Mouse (Mus musculus) hindbrain, postnatal 0 days (tissue): Measurements from ENCODE around the gene Hacd1. TPM values are rescaled to one million over a fixed set of nuclear protein-coding genes. Genes with fewer than 3 reads are reported as not detected.

Source experiments
- ATAC-seq: fragments of 200-750 bp; cut with Nextera tagmentation; 2 replicates; pipeline ENCODE4 v1.8.0; 2017; ENCODE audit warnings: mild to moderate bottlenecking, moderate TSS enrichment, moderate library complexity
- DNase-seq: peaks from one replicate; pipeline ENCODE4 v3.0.0-alpha.2; 2015; ENCODE audit warnings: low spot score
- H3K27ac ChIP-seq: fragments of 300-500 bp; sonication (generic); 2 replicates; pipeline ENCODE4 v1.5.1; 2014; ENCODE audit warnings: mild to moderate bottlenecking
- H3K27me3 ChIP-seq: fragments of 300-500 bp; sonication (generic); 2 replicates; pipeline ENCODE4 v1.6.1; 2014; ENCODE audit warnings: low read length, mixed read lengths; ENCODE audit not compliant: insufficient read depth
- H3K36me3 ChIP-seq: fragments of 300-500 bp; sonication (generic); 2 replicates; pipeline ENCODE4 v1.6.1; 2014; ENCODE audit warnings: low read length, mixed read lengths; ENCODE audit not compliant: insufficient read depth
- H3K4me1 ChIP-seq: fragments of 300-500 bp; sonication (generic); 2 replicates; pipeline ENCODE4 v1.6.1; 2014; ENCODE audit warnings: antibody characterized with exemption, low read length, mixed read lengths; ENCODE audit not compliant: insufficient read depth
- H3K4me2 ChIP-seq: fragments of 300-500 bp; sonication (generic); 2 replicates; pipeline ENCODE4 v1.6.1; 2014; ENCODE audit warnings: low read depth, mild to moderate bottlenecking, low read length, moderate library complexity, mixed read lengths
- H3K4me3 ChIP-seq: fragments of 300-500 bp; sonication (generic); 2 replicates; pipeline ENCODE4 v1.5.1; 2014; ENCODE audit warnings: low read length
- H3K9ac ChIP-seq: fragments of 300-500 bp; sonication (generic); replicated peaks from 2 replicates; pipeline ENCODE4 v1.6.1; 2014; ENCODE audit warnings: mild to moderate bottlenecking, low read length, moderate library complexity, mixed read lengths
- H3K9me3 ChIP-seq: fragments of 300-500 bp; sonication (generic); 2 replicates; pipeline ENCODE4 v1.6.1; 2016; ENCODE audit warnings: low read length, mixed read lengths
- CTCF ChIP-seq: IDR thresholded peaks from 2 replicates; pipeline ENCODE4 v1.5.1; 2016; ENCODE audit warnings: antibody characterized with exemption, control low read depth, low read depth
- WGBS: fragments of 180-500 bp; shearing (Covaris S2); extraction: QIAGEN DNeasy Blood & Tissue Kit; methylation state at CpG from one replicate; pipeline ENCODE4 v1.1.7; 2014; 5-methylcytosine and 5-hydroxymethylcytosine counted together
- polyA plus RNA-seq: library from polyadenylated mRNA; unstranded; fragments of >200 nt; fragmentation: Nextera tagmentation; extraction: Ambion mirVana; gene quantifications from 2 replicates; pipeline ENCODE4 v1.2.1, GENCODE M21; 2015
- total RNA-seq: library from RNA; depleted of rRNA; stranded (reverse); fragments of >200 nt; gene quantifications from 2 replicates; pipeline ENCODE4 v1.2.3, GENCODE M21; 2014

The Hacd1 gene
- total and polyA plus RNA-seq, 2 experiments from 2014 or later: 59.8 to 88.5 TPM

- Histone ChIP-seq H3K9me3 (no peaks in the 10 kb centered on the region), H3K27ac (peak within 1 kb of the TSS; percentile 99), H3K4me1 (peaks cover 14% of the 10 kb centered on the region), H3K9ac (peak within 1 kb of the TSS; percentile 96), H3K4me2 (peak within 1 kb of the TSS; percentile 68), H3K4me3 (peak within 1 kb of the TSS; percentile 93), H3K36me3 (no peaks in the 10 kb centered on the region), H3K27me3 (no peaks in the 10 kb centered on the region)
- WGBS: under 1% methylated on average over 49 of the region's 50 CpGs
- peak; percentile 94 for DNase-seq
- ATAC-seq: peak; percentile 96
- 0 out of 2 replicates have a peak, but pooled peaks have one; percentile 11 for TF ChIP-seq CTCF
Observed at GRCm38 (mm10) chr2:14073362-14074220, 17.7 kb upstream of the Hacd1 start, which contains the start of gene Stam. Gene Stam (plus strand): TSS chr2:14074098.

DNA sequence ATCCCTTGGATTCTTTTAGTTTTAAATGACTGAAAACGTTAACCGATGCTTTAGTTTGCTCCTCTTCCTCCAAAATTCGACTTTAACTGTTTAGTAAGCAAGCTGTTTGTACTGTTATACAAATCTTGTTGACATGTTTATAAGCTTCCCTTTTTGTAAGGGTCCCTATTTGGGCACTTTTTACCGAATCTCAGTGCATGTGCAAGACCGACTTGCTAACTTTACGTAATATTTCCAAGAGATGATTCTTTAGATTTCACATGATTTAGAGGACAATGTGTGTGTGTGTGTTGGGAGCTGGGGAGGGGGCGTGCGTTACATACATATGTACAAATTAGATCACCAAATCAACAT is 17.1 kb upstream of the Hacd1 start:
- Histone ChIP-seq H3K4me3 (peak overlapping the region; percentile 93), H3K4me2 (peak overlapping the region; percentile 68), H3K9ac (peak overlapping the region; percentile 96), H3K27ac (peak overlapping the region; percentile 99), H3K9me3 (no peaks in the 10 kb centered on the region), H3K4me1 (peaks cover 14% of the 10 kb centered on the region), H3K36me3 (no peaks in the 10 kb centered on the region), H3K27me3 (no peaks in the 10 kb centered on the region)
- ATAC-seq (peak; percentile 1; the same call in 1 of the 2 replicates), DNase-seq (no peak)
- TF ChIP-seq CTCF: no peak
- 19% methylated on average over 8 of the region's 8 CpGs for WGBS

DNA sequence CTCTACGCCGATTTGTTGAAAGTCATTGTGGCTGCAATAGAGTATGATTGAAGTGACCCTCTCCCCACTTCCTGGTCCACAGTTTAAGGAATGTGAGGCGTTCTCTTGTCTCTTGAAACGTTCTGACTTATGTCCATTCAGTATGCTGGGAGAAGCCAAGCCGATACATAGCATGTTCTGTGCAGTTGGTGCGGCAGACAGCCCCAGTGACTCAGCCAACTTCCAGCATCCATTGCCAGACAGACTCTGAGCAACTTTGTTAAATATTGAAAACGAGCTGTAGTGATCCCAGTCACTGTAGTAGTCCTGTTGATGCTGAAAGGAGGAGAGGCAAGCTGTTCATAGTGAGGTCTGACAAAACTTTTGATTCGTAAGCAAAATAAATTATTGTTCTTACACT is 14.5 kb upstream of the Hacd1 start:
- Histone ChIP-seq H3K4me2 (no peak overlapping the region), H3K36me3 (no peaks in the 10 kb centered on the region), H3K27me3 (no peaks in the 10 kb centered on the region), H3K9ac (no peak overlapping the region), H3K4me1 (peaks cover 6% of the 10 kb centered on the region; the same call in 1 of the 2 replicates), H3K4me3 (no peak overlapping the region), H3K27ac (no peak overlapping the region), H3K9me3 (no peaks in the 10 kb centered on the region)
- no peak for TF ChIP-seq CTCF
- ATAC-seq (no peak), DNase-seq (no peak)
- 79% methylated on average over 8 of the region's 8 CpGs for WGBS

DNA sequence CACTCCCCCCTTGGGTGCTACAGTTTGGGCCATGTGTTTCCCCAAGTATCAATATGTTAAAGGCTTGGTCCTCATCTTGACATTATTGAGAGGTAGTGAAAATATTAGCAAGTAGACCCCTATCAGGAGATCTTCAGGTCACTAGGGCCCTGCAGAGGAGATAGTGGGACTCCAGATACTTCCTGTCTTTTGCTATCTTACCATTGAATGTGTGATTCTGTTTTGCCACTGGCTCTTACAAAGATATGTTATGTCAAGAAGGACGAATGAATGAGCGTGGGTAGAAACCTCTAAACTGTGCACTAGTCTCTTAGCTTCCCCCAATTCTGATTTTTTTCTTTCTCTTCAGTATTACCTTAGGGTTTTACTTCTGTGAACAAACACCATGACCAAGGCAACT is 13.1 kb upstream of the Hacd1 start:
- no peak for DNase-seq
- H3K4me2 ChIP-seq: no peak overlapping the region

GRCm38 (mm10) chr2:14065704-14066650 is 10.0 kb upstream of the Hacd1 start:
- Histone ChIP-seq H3K4me1 (no peaks in the 10 kb centered on the region), H3K36me3 (no peaks in the 10 kb centered on the region), H3K4me2 (no peak overlapping the region), H3K9ac (no peak overlapping the region), H3K27me3 (no peaks in the 10 kb centered on the region), H3K4me3 (no peak overlapping the region), H3K9me3 (no peaks in the 10 kb centered on the region), H3K27ac (no peak overlapping the region)
- WGBS: 72% methylated on average over 2 of the region's 2 CpGs
- no peak for TF ChIP-seq CTCF
- DNase-seq (no peak), ATAC-seq (no peak)

More for the DNA sequence above, 13.1 kb upstream of the Hacd1 start:
- H3K9me3 ChIP-seq: no peaks in the 10 kb centered on the region
- H3K27ac ChIP-seq: no peak overlapping the region
- ATAC-seq: no peak
- H3K4me1 ChIP-seq: no peaks in the 10 kb centered on the region
- no peak for TF ChIP-seq CTCF
- no peaks in the 10 kb centered on the region for H3K36me3 ChIP-seq
- no peaks in the 10 kb centered on the region for H3K27me3 ChIP-seq
- 76% methylated on average over 2 of the region's 2 CpGs for WGBS
- no peak overlapping the region for H3K9ac ChIP-seq
- no peak overlapping the region for H3K4me3 ChIP-seq

DNA sequence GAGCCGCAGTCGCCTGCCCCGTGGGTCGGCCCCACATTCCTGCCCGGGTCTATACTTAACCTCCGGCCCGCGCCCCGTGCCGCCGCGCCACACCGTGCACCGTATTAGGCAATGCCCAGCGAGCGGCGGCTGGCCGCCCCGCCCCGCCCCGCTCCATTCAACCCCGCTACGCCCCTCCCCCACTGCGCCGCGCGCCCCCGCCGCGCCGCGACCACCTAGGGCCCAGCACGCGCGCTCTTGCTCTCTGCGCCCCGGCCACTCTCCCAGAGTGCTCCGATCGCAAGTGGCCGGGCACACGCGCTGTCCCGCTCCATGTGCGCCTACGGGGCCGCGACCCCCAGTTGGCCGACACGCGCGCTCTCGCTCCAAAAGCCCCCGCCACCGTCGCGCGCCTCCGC is 768 bp downstream of the Hacd1 start:
- Histone ChIP-seq H3K27ac (peak overlapping the region; percentile 87), H3K27me3 (no peaks in the 10 kb centered on the region), H3K4me3 (peak overlapping the region; percentile 77), H3K4me2 (peak overlapping the region; percentile 75), H3K9ac (peak overlapping the region; percentile 70), H3K4me1 (no peaks in the 10 kb centered on the region), H3K9me3 (no peaks in the 10 kb centered on the region), H3K36me3 (no peaks in the 10 kb centered on the region)
- no peak for DNase-seq
- under 1% methylated on average over 52 of the region's 58 CpGs for WGBS
- peak; percentile 92 for ATAC-seq
- TF ChIP-seq CTCF: no peak
